Comparison of ENCODE assay signal across 13 mouse cellular contexts in the genomic region with DNA sequence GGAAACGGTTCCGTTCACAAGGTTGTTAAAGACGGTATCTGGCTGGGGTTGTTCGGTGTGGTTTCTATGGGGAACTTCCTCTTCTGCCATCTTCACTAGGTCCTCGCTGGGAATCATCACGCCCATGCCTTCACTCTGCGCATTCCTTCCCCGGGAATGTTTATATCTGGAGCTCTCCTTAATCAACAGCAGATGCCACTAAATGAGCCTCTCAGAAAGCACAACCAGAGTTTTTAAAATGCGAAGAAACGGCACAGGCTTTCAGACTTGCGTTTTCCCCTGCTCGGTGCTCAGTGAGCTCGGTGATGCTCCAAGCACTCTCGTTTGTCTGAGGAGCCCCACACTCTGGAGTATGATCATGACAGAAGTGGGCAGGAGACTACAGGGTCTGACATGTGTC.
DNase-seq lines count a peak whose midpoint lies in the region; ATAC-seq lines count a peak whose summit lies in the region.
"Had no signal": no experiment of that assay in that cellular context is flagged by ENCODE, and none has a peak within 500 bp of the region (broad histone marks: within the 10 kb centered on the region; RNA-seq: fewer than 3 reads in every experiment).

No protein-coding gene starts in this region.

- 30% methylated on average over 14 of the region's 14 CpGs for WGBS in embryonic facial prominence, embryonic 14.5 days

- no peak for ATAC-seq in embryonic facial prominence, embryonic 14.5 days (ENCODE audit: low read depth)
- ATAC-seq in megakaryocyte-erythroid progenitor cell, adult 5-6 weeks (replicated peaks; ENCODE audit: low FRiP score, low TSS enrichment, poor library complexity, severe bottlenecking), result no peak

- H3K4me2 ChIP-seq in embryonic facial prominence, embryonic 14.5 days (ENCODE audit: low read depth, low read length), result peak overlapping the region; percentile 36
- H3K4me2 ChIP-seq: hindbrain, embryonic 13.5 days had no signal

- no peaks in the 10 kb centered on the region for H3K27me3 ChIP-seq in embryonic facial prominence, embryonic 14.5 days (replicated peaks; ENCODE audit: control insufficient read depth, insufficient read depth, low read length)
- H3K27me3 ChIP-seq: hindbrain, embryonic 13.5 days had no signal

- peak; percentile 28 for DNase-seq in embryo, embryonic 10 days (ENCODE audit: low spot score)
- no peak for DNase-seq in embryo, embryonic 9.5 days (ENCODE audit: extremely low spot score)
- peak; percentile 18 for DNase-seq in layer of hippocampus, adult 9-11 months
- DNase-seq in layer of hippocampus, adult 9-10 months (ENCODE audit: low spot score), result no peak
- peak; percentile 86 for DNase-seq in embryonic facial prominence, embryonic 14.5 days (ENCODE audit: low spot score)
- DNase-seq in mesoderm, embryonic 11.5 days (ENCODE audit: low read depth, low spot score), result peak; percentile 44
- no peak for DNase-seq in urinary bladder, postnatal 36 days (ENCODE audit: low spot score in 2 of 2)
- DNase-seq: cerebellum, postnatal 10 days; heart, adult 18-20 months; lung, adult 2 months had no signal

- H3K36me3 ChIP-seq in embryonic facial prominence, embryonic 14.5 days (ENCODE audit: control insufficient read depth, insufficient read depth, low read length), result no peaks in the 10 kb centered on the region
- H3K36me3 ChIP-seq: hindbrain, embryonic 13.5 days had no signal

- H3K27ac ChIP-seq in embryonic facial prominence, embryonic 14.5 days (replicated peaks; ENCODE audit: low read depth, low read length), result peak overlapping the region; percentile 90
- H3K27ac ChIP-seq: hindbrain, embryonic 13.5 days; kidney, postnatal 0 days had no signal

- no peaks in the 10 kb centered on the region for H3K9me3 ChIP-seq in embryonic facial prominence, embryonic 14.5 days (ENCODE audit: control insufficient read depth, low read length)
- H3K9me3 ChIP-seq: hindbrain, embryonic 13.5 days had no signal

- no peak overlapping the region for H3K9ac ChIP-seq in embryonic facial prominence, embryonic 14.5 days (ENCODE audit: low read depth, low read length)
- H3K9ac ChIP-seq: hindbrain, embryonic 13.5 days had no signal

- H3K4me3 ChIP-seq in embryonic facial prominence, embryonic 14.5 days (ENCODE audit: low read depth, low read length), result no peak overlapping the region
- H3K4me3 ChIP-seq: hindbrain, embryonic 13.5 days had no signal

- peaks cover 13% of the 10 kb centered on the region; the same call in 1 of the 2 replicates for H3K4me1 ChIP-seq in embryonic facial prominence, embryonic 14.5 days (ENCODE audit: control insufficient read depth, insufficient read depth, low read length)

Comparison
In these comparisons a context has a peak if more than half of its experiments do, and no peak if none do; other contexts are left out.
1. DNase-seq: peak in embryo, embryonic 10 days (single experiment), layer of hippocampus, adult 9-11 months (single experiment), embryonic facial prominence, embryonic 14.5 days (single experiment) and mesoderm, embryonic 11.5 days (single experiment); none in embryo, embryonic 9.5 days (single experiment), layer of hippocampus, adult 9-10 months (single experiment) and urinary bladder, postnatal 36 days (0 of 2).